Mouse (Mus musculus) c-Kit-positive CD71-negative TER-119-negative erythroid progenitor cells, embryonic 14.5 days (primary cell): ENCODE data around the gene Cwf19l1.
A peak's percentile ranks its signal among the peaks of the same experiment; 100 is the strongest.
"Not testable (repeated sequence)": the region's sequence is repeated elsewhere in the genome, so short reads cannot be mapped to it uniquely, and the experiment has no call there.

Experiments used
- DNase-seq: peaks from one replicate; pipeline ENCODE4 v3.0.0-alpha.2; 2013; ENCODE audit warnings: low read depth

The Cwf19l1 gene

DNA sequence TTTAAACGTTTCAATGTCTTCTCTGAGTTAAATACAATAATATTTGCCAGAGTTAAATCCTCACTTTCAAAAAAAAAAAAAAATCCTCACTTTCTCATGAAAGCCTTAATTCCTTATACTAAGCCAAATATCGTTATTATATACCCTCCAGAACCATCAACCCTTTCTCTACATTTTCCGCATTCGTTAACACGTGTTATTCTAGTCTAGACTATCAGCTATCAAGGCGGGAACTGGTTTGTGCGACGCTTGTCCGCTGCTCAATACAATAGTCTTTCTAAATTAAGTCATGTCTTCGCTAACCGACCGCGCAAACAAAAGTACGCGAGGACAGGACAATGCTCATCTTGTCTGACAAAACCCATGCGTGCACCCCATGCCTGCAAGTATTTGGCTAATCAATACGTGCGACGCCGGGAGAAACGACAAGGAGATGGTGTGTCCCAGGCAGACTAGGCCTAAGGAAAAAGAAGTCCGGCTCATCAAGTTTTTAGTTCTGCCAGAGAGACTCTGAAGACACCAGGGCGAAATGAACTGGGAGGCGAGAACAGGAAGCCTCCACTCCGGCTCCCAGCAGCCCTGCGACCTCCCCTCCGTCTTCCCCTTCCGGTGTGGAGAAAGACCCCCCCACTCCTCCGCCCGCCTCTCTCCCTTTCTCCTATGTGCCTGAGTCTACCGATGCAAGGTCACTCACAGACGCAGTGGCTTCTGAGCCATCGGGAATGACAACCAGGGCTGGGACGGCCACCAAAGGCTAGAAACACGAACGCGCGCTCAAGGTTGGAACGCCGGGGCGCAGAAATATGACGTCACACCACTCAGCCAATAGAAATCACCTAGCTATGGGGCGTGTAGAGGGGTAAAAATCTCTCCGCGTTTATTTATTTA lies at the start of gene Cwf19l1:
Gene Cwf19l1, minus strand, starts transcription at position 805 of the 888 bp plus-strand sequence.
- peak; percentile 76 for DNase-seq

- DNase-seq: no peak
Measured at GRCm38 (mm10) chr19:44183968-44184367, 48.3 kb upstream of the Cwf19l1 start.

DNA sequence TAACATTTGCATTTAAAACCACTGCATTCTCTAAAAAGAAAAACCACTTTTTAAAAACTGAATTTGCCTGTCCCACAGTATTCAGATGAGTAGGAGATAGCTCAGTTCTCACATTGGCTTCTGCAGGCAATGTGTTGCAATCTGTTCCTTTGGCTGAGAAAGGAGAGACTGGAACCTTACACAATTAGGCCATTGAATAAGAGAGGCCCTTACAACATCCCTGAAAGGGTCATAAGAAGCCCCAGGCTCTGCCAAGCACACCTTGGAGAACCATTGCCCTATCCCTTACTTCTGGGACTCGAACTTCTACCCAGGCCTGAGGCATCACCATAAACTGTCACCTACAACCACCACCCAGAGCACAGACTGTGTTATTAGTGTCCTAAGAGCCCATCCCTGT lies 44.8 kb upstream of the Cwf19l1 start:
- DNase-seq: no peak

GRCm38 (mm10) chr19:44176741-44177140 lies 41.1 kb upstream of the Cwf19l1 start:
- no peak for DNase-seq

DNA sequence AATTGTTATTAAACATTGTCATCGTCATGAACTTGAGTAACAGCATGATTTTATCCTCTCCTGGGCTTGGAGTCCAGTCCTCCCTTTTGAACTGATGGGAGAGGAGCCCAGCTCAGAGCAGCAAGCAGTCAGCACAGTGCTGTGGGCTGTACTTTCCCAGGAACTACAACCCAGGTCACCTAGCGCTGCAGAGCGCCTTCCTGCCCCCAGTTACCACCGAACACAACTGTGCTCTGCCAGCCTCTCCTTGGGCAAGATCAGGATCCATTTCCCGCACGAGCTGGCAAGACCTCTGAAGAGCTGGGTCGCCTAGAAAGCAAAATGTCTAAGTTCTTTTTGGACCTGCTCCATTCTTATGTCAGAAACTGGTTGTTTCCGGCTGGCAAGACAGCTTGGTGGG lies 39.2 kb upstream of the Cwf19l1 start:
- DNase-seq: no peak

GRCm38 (mm10) chr19:44161515-44161914 lies 25.8 kb upstream of the Cwf19l1 start:
- DNase-seq: no peak

- no peak for DNase-seq
Measured at GRCm38 (mm10) chr19:44159386-44159785, 23.7 kb upstream of the Cwf19l1 start.

DNA sequence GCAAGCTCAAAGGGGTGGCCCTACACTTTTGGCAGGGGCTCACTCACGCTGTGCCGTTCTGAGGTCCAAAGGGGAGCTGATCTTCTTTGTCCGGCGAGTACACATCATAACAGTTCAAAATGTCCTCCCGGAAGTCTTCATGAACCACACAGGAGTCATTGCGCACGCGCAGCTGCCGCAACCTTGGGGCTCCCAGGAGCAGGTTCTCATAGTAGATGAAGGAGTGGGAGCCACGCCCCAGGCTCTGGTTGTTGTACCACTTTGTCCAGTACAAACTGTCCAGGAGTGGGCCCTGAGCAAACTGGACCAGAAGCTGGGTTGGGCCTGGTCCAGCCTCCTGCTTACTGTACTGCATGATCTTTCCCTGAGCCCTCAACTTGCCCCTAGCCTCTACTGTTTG lies 21.3 kb upstream of the Cwf19l1 start:
- DNase-seq: no peak

- DNase-seq: no peak
Measured at GRCm38 (mm10) chr19:44153781-44154180, 18.1 kb upstream of the Cwf19l1 start.

- DNase-seq: no peak
Measured at GRCm38 (mm10) chr19:44148991-44149390, 13.3 kb upstream of the Cwf19l1 start.

- no peak for DNase-seq
Measured at GRCm38 (mm10) chr19:44148345-44148744, 12.7 kb upstream of the Cwf19l1 start.

DNA sequence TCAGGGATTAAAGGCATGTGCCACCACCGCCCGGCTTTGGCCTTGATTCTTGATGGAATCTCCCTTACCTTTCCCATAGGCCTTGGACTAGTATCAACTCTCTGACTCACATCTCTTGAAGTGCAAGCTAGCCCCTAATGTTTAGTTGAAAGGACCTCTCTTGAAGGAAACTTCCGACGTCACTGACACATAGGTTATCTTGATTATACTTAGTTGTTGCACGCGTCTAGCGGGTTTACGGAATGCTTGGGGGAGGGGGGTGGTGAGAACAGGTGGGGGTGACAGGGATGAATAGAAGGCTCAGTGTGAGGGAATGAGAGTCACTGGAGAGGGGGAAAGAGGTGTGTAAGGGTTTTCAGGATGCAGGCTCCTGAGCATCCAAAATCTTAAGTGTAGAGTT lies 11.3 kb upstream of the Cwf19l1 start:
- no peak for DNase-seq

DNA sequence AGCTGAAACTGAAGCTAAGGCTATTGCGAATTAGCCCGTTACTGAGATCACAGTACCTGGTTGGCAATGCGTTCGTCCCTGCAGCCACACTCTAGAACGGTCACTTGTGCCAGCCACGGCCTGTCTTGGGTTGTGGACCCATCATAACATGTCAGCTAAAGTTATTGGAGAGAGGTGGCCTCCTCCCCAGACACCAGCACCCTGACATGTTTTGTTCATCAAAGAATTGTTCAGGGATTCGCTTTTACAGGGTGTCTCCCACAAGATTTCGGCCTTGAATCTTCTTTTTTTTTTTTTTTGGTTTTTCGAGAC lies 10.8 kb upstream of the Cwf19l1 start:
- no peak for DNase-seq

GRCm38 (mm10) chr19:44145702-44146567 lies 10.3 kb upstream of the Cwf19l1 start, which contains the start of gene Bloc1s2:
Gene Bloc1s2 (minus strand): TSS chr19:44146446.
- peak; percentile 68 for DNase-seq

GRCm38 (mm10) chr19:44144366-44144765 lies 8.7 kb upstream of the Cwf19l1 start:
- peak; percentile 36 for DNase-seq

DNA sequence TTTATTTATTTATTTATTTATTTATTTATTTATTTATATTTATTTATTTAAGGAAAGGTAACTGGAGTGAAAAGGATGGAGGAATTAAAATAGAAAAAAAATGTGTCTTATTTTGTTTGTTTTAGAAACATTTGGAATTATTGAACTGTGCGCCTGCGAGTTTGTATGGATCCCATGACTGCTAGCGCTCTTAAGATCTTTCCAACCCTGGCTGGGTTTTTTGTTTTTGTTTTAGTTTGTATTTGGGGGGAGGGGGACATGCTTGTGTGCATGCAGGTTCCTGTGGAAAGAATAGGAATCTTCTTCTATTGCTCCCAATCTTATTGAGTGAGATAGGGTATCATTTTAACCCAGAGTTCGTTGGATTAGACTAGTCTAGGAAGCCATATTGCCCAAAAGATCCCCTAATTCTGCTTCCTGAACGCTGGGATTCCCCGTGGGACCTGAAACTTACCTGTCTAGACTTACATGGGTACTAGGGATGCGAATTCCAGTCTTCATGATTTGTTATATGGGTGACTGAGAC lies 347 bp upstream of the Cwf19l1 start:
- no peak for DNase-seq

GRCm38 (mm10) chr19:44132917-44133316 lies 2.8 kb downstream of the Cwf19l1 start:
- no peak for DNase-seq

GRCm38 (mm10) chr19:44128560-44128959 lies 7.1 kb downstream of the Cwf19l1 start:
- no peak for DNase-seq

DNA sequence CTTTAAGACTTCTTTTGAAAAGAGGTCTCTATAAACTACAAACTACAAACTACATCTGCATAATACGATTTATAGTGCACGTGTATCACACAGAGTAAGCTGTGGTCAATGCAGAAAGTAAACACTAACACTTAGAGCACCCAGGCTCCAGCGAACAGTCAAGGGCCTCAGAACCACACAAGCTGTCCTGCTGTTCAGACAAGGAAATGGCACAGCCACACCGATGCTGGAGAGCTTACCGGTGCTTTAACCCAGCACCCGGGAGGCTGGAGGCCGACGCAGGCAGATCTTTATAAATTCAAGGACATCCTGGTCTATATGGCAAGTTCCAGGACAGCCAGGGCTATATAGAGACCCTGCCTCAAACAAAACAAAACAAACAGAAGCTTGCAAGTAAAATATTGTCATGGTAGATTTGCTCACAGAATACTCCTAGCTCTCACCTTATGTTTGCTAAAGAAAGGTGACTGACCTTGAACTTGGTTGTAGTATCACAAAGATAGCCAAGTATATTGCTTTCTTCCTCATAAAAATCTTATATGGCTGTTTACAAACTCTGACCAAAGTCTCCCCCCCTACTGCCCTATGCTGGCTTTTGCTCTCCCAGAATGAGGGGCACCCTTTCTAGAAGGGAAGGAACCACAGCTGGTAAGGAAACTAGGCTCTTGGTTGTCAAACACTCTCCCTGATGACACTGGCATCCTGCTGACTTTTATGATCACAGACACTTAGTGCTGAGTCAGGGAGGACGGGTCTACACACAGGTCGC lies 7.8 kb downstream of the Cwf19l1 start:
- no peak for DNase-seq

DNA sequence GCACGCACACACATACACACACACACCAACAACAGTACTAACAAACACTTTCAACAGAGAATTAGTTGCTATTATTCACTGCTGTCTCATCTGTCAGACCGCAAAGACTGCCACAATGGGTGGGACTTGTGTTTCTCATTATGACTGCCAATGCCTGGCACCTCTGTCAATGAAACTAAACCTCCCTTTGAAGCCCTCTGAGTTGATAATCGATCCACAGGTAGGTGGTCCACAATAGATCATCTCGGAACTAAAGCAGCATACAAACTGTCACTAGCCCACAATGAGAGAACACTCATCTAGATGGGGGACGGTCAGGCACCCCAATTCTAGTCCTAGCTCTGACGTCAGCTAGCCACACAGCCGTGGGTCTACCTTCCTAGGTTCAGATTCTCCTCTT lies 14.5 kb downstream of the Cwf19l1 start:
- DNase-seq: no peak

DNA sequence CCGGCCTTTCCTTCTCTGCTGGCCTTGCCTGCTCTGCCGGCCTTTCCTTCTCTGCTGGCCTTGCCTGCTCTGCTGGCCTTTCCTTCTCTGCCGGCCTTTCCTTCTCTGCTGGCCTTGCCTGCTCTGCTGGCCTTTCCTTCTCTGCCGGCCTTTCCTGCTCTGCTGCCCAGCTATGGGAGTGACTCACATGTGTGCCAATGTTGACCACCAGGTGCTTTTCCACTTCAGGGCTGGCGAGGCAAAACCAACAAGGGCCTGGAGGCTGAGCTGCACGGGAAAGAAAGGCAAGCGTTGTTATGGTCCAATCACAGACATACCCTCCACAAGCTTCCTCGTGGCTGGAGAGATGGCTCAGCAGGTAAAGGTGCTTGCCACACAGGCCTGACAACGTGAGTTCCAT lies 15.0 kb downstream of the Cwf19l1 start:
- not testable (repeated sequence) for DNase-seq

DNA sequence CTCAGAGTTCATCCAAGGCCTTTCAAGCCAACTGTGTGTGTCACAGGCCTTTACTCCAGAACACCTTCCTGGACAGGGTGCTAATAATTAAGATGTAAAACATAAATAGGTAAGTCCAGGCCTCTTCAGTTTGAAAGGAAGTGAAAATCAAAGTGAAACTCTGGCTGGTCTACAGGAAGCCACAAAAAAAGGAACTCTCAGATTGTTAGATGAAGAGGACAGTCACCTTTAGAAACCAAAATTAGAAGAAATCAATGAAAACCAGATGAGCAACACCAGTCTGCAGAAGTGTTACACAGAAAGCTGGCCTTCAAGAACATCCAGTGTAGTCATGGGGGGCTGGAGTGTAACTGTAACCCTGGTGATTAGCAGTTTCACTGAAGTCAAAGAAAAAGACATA lies 17.9 kb downstream of the Cwf19l1 start:
- no peak for DNase-seq
